Mouse (Mus musculus) MN1 (cell line): ENCODE data around the gene Fam57a.
"Not testable (repeated sequence)": the region's sequence is repeated elsewhere in the genome, so short reads cannot be mapped to it uniquely, and the experiment has no call there.

ENCODE experiments used
- DNase-seq: peaks from one replicate; pipeline ENCODE4 v3.0.0-alpha.2; 2016; ENCODE audit warnings: low spot score

The Fam57a gene

GRCm38 (mm10) chr11:76183745-76184144 is 4.3 kb downstream of the Fam57a start:
- no peak for DNase-seq

GRCm38 (mm10) chr11:76186908-76187307 is 7.4 kb downstream of the Fam57a start:
- no peak for DNase-seq

GRCm38 (mm10) chr11:76196275-76196976 is 17.0 kb downstream of the Fam57a start:
- peak; percentile 15 for DNase-seq

GRCm38 (mm10) chr11:76196977-76197469 is 17.6 kb downstream of the Fam57a start:
- no peak for DNase-seq

GRCm38 (mm10) chr11:76201761-76202674 is 22.5 kb downstream of the Fam57a start:
- peak; percentile 84 for DNase-seq

- DNase-seq: no peak
Observed at GRCm38 (mm10) chr11:76206793-76207192, 27.3 kb downstream of the Fam57a start.

GRCm38 (mm10) chr11:76210228-76210985 is 30.9 kb downstream of the Fam57a start:
- DNase-seq: no peak

- not testable (repeated sequence) for DNase-seq
Observed at GRCm38 (mm10) chr11:76211595-76211994, 32.1 kb downstream of the Fam57a start.

- DNase-seq: no peak
Observed at GRCm38 (mm10) chr11:76213841-76214240, 34.4 kb downstream of the Fam57a start.

- no peak for DNase-seq
Observed at GRCm38 (mm10) chr11:76215011-76215410, 35.5 kb downstream of the Fam57a start.

GRCm38 (mm10) chr11:76216049-76216540 is 36.6 kb downstream of the Fam57a start:
- no peak for DNase-seq

- DNase-seq: peak; percentile 43
Observed at GRCm38 (mm10) chr11:76216681-76217389, 37.4 kb downstream of the Fam57a start.

GRCm38 (mm10) chr11:76217390-76217800 is 37.9 kb downstream of the Fam57a start, which contains the start of the genes Dbil5 and Gemin4:
Gene Dbil5 (plus strand): TSS chr11:76217608.
Gene Gemin4 (minus strand): TSS chr11:76217664.
- peak; percentile 96 for DNase-seq

GRCm38 (mm10) chr11:76224631-76225030 is 45.2 kb downstream of the Fam57a start:
- no peak for DNase-seq

GRCm38 (mm10) chr11:76225051-76225450 is 45.6 kb downstream of the Fam57a start:
- DNase-seq: no peak

- DNase-seq: no peak
Observed at GRCm38 (mm10) chr11:76236136-76236535, 56.7 kb downstream of the Fam57a start.

- DNase-seq: no peak
Observed at GRCm38 (mm10) chr11:76239750-76240149, 60.3 kb downstream of the Fam57a start.

GRCm38 (mm10) chr11:76242901-76243810 is 63.7 kb downstream of the Fam57a start, which contains the start of the genes Mrm3 and Glod4:
Gene Mrm3 (plus strand): TSS chr11:76243715.
Gene Glod4 (minus strand): TSS chr11:76243725.
- peak; percentile 90 for DNase-seq

GRCm38 (mm10) chr11:76243811-76244546 is 64.5 kb downstream of the Fam57a start:
- DNase-seq: peak; percentile 93
